Mouse (Mus musculus) cerebellum, postnatal 10 days (tissue): ENCODE results near the gene Igfbp6.

ENCODE experiments used
- DNase-seq, 2 experiments: peaks; one replicate each; pipeline ENCODE4 v3.0.0; 2021; ENCODE audit warnings: mixed read lengths in 2 of 2

Igfbp6 gene

DNA sequence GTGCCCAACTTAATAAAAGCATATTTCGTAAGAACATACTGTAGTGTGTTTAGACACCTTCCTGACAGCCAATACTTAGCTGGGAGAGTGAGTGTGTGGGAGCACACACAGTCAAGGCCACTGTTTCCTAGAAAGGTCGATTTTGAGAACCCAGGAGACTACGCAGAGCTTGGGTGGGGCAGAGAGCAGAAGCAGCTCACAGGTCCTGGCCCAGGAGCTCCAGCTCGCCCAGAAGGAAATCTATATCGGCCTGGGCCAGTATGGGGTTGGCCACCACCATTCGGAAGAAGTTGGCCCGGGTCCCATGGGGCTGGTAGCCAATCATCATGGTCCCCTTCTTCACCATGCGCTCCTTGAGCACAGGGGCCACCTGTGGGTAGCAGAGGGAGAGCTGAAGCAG, 33.3 kb downstream of the Igfbp6 start:
- DNase-seq: peak; percentile 29 to 34

DNA sequence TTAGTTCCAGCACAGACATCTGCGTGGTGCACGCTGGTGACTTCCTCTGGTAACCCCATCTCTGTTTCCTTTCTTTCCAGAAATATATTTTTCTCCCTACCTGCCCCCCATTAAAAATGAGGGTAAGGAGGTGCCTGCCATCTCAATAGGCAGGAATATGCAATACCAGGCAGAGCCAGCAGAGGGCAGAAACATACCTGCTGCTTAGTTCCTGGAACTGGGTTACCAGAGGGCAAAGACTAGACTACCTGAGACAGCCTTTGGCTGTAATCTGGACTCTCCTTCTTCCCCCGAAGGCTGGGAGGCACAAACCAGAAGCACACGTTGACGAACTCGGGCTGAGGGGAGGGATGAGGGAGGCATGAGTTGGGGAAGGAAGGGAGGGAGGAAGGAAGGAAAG, 34.1 kb downstream of the Igfbp6 start:
- peak; percentile 91 to 94 for DNase-seq

DNA sequence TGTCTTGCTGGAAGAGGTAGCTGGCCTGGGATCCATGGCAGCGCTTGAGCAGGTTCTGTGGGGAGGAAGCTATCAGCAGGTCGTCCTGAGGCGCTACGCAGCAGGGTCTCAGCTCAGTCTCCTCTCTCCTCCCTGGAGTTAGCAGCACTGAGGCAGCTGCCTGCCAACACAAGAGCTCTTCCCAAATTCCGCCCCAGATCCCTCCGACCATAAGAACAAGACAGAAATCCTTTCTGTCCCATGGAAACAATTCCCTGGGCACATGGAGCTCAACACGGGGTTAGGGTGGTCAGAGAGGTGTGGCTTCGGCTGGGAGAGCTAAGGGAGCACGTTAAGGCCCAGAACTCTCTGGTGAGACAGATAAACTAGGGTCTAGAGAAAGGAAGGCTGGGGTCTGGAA, 34.9 kb downstream of the Igfbp6 start:
- no peak for DNase-seq

DNA sequence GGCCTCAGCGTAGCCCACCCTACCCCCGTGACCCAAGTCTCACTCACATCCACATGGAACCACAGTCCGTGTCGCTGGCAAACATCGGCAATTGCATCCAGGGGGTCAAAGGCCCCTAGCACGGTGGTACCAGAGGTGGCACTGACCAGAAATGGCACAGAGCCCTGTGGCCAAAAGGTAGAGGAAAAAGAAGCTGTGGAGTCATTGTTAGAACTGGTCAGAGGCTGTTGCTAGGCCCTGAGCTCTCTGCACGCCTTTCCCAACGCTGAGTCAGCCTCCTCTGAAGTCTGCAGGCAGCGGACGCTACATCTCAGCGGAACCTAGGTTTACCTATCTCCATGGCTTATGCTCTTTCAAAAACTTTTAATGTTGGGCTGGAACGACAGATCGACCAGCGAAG, 35.8 kb downstream of the Igfbp6 start:
- DNase-seq: no peak

DNA sequence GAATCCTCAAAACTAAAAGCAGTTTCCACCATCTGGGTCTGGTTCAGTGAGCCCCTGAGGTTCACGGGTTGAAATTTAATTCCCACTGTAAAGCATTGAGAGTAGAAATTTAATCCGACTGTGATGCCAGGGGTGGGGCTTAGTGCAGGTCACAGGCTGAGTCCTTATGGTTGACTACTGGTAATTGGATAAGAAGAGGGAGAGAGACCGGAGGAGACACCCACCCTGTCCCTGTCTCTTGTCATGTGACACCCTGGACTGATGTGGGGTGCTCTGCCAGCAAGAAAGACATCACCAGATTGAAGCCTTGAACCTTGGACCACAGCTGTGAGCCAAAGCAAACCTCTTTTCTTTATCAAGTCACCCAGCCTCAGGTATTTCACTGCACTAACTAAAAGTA, 38.9 kb downstream of the Igfbp6 start:
- DNase-seq: no peak

DNA sequence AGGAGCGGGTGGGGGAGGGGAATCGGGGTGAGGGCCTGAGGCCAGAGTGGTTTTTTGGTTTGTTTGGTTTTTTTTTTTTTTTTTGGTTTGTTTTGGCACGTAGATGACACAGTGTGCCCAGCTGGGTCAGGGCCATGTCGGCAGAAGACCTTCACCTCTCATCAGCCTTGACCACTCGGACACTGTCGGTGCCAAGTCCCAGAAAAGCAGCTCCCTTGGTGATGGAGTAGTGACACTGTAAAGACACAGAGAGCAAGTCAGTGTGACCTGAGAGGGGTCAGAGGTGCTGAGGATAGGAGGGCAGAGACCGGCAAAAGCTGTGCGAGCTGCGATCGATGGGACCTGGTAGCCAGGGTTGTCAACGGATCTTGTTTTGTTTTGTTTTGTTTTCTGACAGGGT, 42.1 kb downstream of the Igfbp6 start:
- DNase-seq: no peak

DNA sequence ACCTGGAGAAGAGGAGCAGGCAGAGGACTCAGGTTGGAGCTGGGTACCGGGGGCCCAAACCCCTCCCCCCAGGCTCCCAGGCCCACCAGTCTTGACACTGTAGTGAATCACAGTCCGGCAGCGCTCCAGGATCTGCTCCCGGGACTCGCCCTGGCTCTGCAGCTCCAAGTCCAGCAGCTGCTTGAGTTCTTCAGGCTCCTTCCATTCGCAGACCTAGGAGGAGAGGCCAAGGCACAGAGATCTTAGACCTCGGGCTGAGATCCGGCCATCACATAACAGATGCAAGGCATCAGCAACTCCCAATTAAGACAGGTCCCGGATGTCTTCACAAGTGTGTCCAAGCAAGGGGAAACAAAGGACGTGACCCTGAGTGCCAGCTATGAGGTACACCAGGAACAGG, 43.9 kb downstream of the Igfbp6 start:
- no peak for DNase-seq

DNA sequence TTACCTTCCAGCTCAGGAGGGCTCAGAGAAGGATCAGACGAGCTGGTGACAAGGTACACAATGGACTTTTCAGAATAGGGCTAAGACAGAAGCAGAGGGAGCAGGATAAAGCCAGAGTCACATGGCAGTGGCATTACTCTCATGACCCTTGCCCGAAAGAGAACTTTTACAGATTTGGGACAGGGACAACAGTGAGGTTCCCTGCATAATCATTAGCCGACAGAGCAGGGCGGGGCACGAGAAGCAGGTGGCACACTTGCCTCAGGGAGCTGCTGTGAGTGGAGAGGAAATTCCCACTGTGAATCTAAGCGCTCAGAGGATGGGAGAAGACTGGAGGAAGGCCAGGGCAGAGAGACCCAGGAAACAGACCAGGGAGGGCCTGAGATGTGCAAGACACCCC, 44.7 kb downstream of the Igfbp6 start:
- no peak for DNase-seq

DNA sequence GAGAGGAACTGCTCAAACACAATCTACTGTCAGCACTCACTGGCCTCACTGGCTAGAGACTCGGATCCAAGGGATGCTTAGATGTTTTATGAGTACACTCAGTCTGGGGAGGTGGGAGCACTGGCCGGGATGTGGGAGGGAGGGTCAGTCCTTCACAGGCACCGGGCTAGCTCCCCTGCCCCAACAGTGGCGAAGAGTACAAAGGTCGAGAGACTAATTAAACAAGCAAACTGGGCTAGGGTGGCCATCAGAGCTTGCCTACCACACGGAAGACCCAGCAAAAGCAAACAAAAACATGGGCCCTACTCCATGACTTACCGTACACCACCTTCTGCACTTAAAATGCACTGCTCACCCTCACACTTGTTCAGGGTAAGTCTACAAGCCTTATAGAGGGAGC, 47.5 kb downstream of the Igfbp6 start:
- DNase-seq: no peak

DNA sequence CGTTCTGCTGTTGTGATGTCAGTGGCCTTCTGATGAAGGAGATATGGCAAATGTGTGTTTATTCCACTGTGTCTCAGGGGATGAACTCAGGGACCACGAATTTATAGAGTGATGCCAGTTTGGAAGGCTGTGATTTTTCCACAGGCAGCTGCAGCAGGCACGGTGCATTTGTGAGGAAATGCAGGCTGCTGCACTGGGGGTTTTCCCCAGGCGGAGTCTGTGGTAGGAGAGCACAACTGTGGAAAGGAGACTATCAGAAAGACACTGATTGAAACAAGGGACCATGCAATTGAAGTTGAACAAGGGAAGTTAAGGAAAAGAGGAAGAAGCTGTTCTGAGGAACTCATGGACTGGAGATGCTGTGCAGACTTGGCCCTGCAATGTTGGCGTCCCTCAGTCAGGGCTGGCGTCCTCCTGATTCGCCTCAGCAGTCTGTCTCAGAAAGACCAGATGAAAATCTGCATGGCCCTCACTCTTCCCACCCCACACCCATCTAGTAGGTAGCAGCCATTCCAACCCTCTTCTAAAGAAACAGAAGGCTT, 48.2 kb downstream of the Igfbp6 start:
- DNase-seq: no peak

DNA sequence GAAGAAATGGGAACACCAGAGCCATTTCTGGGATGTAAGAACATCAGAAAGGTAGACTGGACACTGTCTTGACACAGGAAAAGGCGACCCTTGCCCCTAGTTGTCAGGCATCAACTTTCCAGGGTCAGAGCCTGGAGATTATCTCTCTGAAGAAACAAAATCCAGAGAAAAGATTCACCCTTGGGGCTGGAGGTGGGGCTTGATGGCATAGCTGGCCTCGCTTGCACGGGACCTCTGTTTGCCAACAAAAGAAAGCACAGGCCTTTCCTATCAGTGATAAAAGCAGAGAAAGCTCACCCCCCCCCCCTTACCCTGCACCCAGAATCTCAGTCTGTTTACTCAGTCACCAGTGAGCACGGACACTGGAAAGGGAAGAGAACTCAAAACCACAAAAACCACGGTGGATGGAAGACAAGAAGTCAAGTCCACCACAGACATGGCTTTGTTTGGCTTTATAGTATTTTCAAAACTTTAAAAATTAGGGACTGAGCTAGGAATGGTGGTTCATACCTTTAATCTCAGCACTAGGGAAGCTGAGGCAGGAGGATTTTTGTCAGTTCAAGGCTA, 48.7 kb downstream of the Igfbp6 start:
- no peak for DNase-seq

DNA sequence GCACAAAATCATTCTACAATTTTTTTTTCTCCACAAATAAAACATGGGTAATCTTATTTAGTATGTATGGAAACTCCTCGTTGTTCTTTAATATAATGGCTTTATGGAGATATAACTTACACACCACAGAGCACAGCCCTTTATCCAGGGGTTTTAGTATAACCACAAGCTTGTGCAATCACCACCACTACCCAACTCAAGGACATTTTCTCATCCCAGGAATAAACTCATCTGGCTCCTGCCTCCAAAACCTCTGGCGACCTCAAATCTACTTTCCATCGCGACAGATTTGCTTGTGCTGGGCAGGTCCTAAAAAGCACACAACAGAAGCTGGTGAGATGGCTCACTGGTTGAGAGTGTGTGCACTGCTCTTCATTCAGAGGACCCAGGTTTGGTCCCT, 49.5 kb downstream of the Igfbp6 start:
- no peak for DNase-seq

DNA sequence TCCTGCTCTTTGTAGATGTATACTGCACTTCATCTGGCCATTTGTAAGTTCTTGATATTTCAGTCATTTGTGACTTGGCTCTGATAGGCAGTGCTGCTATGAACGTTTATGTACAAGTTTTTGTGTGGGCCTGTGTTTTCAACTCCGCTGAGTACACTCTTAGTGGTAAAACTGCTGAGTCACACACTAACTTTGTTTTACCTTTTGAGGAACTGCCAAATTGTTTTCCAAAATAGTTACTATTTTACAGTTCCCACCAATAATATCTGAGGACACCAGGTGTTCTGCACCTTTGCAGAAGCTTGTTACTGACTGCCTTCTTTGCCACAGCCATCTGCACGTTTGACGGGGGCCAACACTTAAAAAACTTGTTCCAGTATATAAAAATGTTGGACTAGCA, 50.3 kb downstream of the Igfbp6 start:
- no peak for DNase-seq

DNA sequence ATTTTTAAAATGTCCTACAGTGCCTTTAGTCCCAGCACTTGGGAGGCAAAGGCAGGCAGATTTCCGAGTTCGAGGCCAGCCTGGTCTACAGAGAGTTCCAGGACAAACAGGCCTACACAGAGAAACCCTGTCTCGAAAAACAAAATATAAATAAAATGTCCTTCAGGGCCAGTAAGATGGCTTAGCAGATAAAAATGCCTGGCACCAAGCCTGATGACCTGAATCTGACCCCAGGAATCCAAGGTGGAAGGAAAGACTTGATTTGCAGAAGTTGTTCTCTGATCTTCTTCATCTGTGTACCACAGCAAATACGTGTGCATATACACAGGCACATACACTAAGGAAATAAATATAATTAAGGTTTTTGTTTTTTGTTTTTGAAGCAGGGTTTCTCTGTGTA, 51.2 kb downstream of the Igfbp6 start:
- DNase-seq: no peak

DNA sequence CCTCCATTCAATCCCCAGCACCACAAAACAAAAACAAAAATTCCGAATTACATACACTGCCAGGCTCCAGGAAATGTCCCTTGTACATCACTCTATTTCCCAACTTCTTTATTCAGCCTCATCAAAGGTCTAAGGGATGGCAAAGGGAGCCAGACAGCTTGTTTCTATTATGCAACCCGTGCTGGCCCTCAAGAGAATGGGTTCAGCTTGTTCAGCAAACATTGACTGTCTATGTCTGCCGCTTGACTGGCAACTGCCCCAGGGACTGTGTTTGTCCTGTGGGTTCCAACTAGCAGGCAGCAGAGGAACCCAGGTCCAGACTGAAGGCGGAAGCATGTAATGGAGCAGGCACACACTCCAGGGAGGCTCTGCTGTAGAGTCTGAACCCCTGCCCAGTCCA, 54.7 kb downstream of the Igfbp6 start:
- no peak for DNase-seq
